Comparison of ENCODE assay signal across 11 mouse cellular contexts in genomic region chr19:28546933-28547332, GRCm38 (mm10).
A peak's percentile ranks its signal among the peaks of the same experiment; 100 is the strongest.
DNase-seq lines count a peak whose midpoint lies in the region; ATAC-seq and TF ChIP-seq lines count a peak whose summit lies in the region.
"Had no signal": no experiment of that assay in that cellular context is flagged by ENCODE, and none has a peak within 500 bp of the region (broad histone marks: within the 10 kb centered on the region; RNA-seq: fewer than 3 reads in every experiment).

No protein-coding gene starts in this region.

- no peak for TF ChIP-seq POLR2A in heart, adult 2 months (IDR thresholded peaks at IDR 0.05; ENCODE audit: insufficient read depth, low read depth, low read length)
- TF ChIP-seq POLR2A in MEL (IDR thresholded peaks at IDR 0.05; ENCODE audit: control insufficient read depth in 1 of 2, insufficient read depth in 1 of 2, low read depth in 1 of 2, low read length in 2 of 2, poor library complexity in 1 of 2): no peak

- ATAC-seq in heart, embryonic 12.5 days (ENCODE audit: insufficient number of reproducible peaks, low FRiP score): no peak
- ATAC-seq in lung, embryonic 14.5 days (ENCODE audit: insufficient read depth): no peak

- TF ChIP-seq RAD21 in MEL (IDR thresholded peaks at IDR 0.05; ENCODE audit: low read depth, low read length): peak; percentile 18; the same call in 1 of the 2 replicates

- no peak overlapping the region for H3K4me2 ChIP-seq in heart, embryonic 12.5 days
- no peak overlapping the region for H3K4me2 ChIP-seq in lung, embryonic 14.5 days

- H3K27ac ChIP-seq in heart, adult 2 months: no peak overlapping the region
- H3K27ac ChIP-seq in heart, embryonic 12.5 days (ENCODE audit: poor library complexity, severe bottlenecking): no peak overlapping the region
- no peak overlapping the region for H3K27ac ChIP-seq in lung, embryonic 14.5 days (ENCODE audit: low read depth)
- no peak overlapping the region for H3K27ac ChIP-seq in MEL (ENCODE audit: control insufficient read depth, low read depth, low read length)

- peak; percentile 48 for TF ChIP-seq CTCF in heart, adult 2 months (IDR thresholded peaks at IDR 0.05)
- TF ChIP-seq CTCF in lung, embryonic 14.5 days (IDR thresholded peaks at IDR 0.05; ENCODE audit: low read depth): peak; percentile 51
- peak in 2 of 3 experiments; percentile 29 to 30; a peak in 3 of 6 replicates for TF ChIP-seq CTCF in MEL (IDR thresholded peaks at IDR 0.05 in 2 of 3, conservative IDR thresholded peaks at IDR 0.05 in 1 of 3; ENCODE audit: control insufficient read depth in 1 of 3, insufficient read depth in 1 of 3, low read depth in 2 of 3, low read length in 3 of 3, poor library complexity in 1 of 3, severe bottlenecking in 1 of 3)

- no peaks in the 10 kb centered on the region; the same call in 1 of the 2 replicates for H3K9me3 ChIP-seq in heart, embryonic 12.5 days (replicated peaks)
- H3K9me3 ChIP-seq in lung, embryonic 14.5 days (ENCODE audit: low read depth, low read length): no peaks in the 10 kb centered on the region
- no peaks in the 10 kb centered on the region for H3K9me3 ChIP-seq in MEL (replicated peaks; ENCODE audit: insufficient read depth, low read length)

- H3K36me3 ChIP-seq in heart, adult 2 months (ENCODE audit: control insufficient read depth, insufficient read depth, low read length): no peaks in the 10 kb centered on the region
- H3K36me3 ChIP-seq in heart, embryonic 12.5 days: no peaks in the 10 kb centered on the region
- H3K36me3 ChIP-seq in lung, embryonic 14.5 days (ENCODE audit: insufficient read depth): no peaks in the 10 kb centered on the region
- H3K36me3 ChIP-seq in MEL (ENCODE audit: control insufficient read depth in 1 of 2, insufficient read depth in 2 of 2, low read length in 2 of 2): no peaks in the 10 kb centered on the region
- H3K36me3 ChIP-seq in splenic B cell, adult 2 months (ENCODE audit: control insufficient read depth, insufficient read depth, low read length, poor library complexity, severe bottlenecking): no peaks in the 10 kb centered on the region

- H3K4me3 ChIP-seq in heart, adult 2 months: no peak overlapping the region
- H3K4me3 ChIP-seq in heart, embryonic 12.5 days: no peak overlapping the region
- H3K4me3 ChIP-seq in lung, embryonic 14.5 days (ENCODE audit: low read depth, low read length): no peak overlapping the region
- H3K4me3 ChIP-seq in MEL (ENCODE audit: control insufficient read depth in 1 of 2, insufficient read depth in 1 of 2, low read depth in 2 of 2, low read length in 2 of 2): no peak overlapping the region

- no peak for TF ChIP-seq EP300 in heart, adult 2 months (IDR thresholded peaks at IDR 0.05; ENCODE audit: insufficient read depth, low read depth, low read length)
- no peak for TF ChIP-seq EP300 in MEL (IDR thresholded peaks at IDR 0.05; ENCODE audit: low read depth in 1 of 2, low read length in 2 of 2)

- no peaks in the 10 kb centered on the region for H3K79me2 ChIP-seq in heart, adult 2 months (replicated peaks; ENCODE audit: control insufficient read depth, insufficient read depth, low read length)
- no peaks in the 10 kb centered on the region for H3K79me2 ChIP-seq in MEL (ENCODE audit: control insufficient read depth, insufficient read depth, low read length, poor library complexity)

- H3K4me1 ChIP-seq in heart, adult 2 months (ENCODE audit: control insufficient read depth, insufficient read depth, low read length): no peaks in the 10 kb centered on the region
- peaks cover 5% of the 10 kb centered on the region; the same call in 1 of the 2 replicates for H3K4me1 ChIP-seq in heart, embryonic 12.5 days (replicated peaks)
- 0 out of 2 replicates have a peak, but pooled peaks cover 2% of the 10 kb centered on the region for H3K4me1 ChIP-seq in lung, embryonic 14.5 days (ENCODE audit: insufficient read depth)
- H3K4me1 ChIP-seq in MEL (ENCODE audit: control insufficient read depth in 1 of 2, insufficient read depth in 2 of 2, low read length in 2 of 2): no peaks in the 10 kb centered on the region

- WGBS in heart, adult 2 months: 95% methylated on average over 3 of the region's 3 CpGs
- 90% methylated on average over 3 of the region's 3 CpGs for WGBS in heart, embryonic 12.5 days
- WGBS in lung, embryonic 14.5 days: 95% methylated on average over 3 of the region's 3 CpGs

- DNase-seq in heart, adult 2 months: no peak
- peak; percentile 43 for DNase-seq in lung, embryonic 14.5 days
- no peak for DNase-seq in lung, postnatal 25 days (ENCODE audit: low spot score)
- DNase-seq in MEL (ENCODE audit: low read depth, low spot score): peak; percentile 13
- peak; percentile 7 for DNase-seq in splenic B cell, adult 2 months (ENCODE audit: low read depth, low spot score)
- DNase-seq in left cerebral cortex, adult 8-10 months (ENCODE audit: low spot score in 2 of 2): no peak
- no peak for DNase-seq in frontal cortex, postnatal 25 days (ENCODE audit: low spot score in 2 of 2)
- DNase-seq: cerebellum, adult 18-20 months; layer of hippocampus, adult 9-11 months; right cerebral cortex, adult 18-20 months had no signal

- no peaks in the 10 kb centered on the region for H3K27me3 ChIP-seq in heart, adult 2 months (ENCODE audit: control insufficient read depth, insufficient read depth, low read length)
- no peaks in the 10 kb centered on the region for H3K27me3 ChIP-seq in heart, embryonic 12.5 days (replicated peaks)
- no peaks in the 10 kb centered on the region for H3K27me3 ChIP-seq in lung, embryonic 14.5 days (ENCODE audit: insufficient read depth, low read length)
- H3K27me3 ChIP-seq in MEL (ENCODE audit: control insufficient read depth in 1 of 2, insufficient read depth in 2 of 2, low read length in 2 of 2): no peaks in the 10 kb centered on the region; a peak in 1 of 4 replicates
- no peaks in the 10 kb centered on the region for H3K27me3 ChIP-seq in splenic B cell, adult 2 months (ENCODE audit: control insufficient read depth, insufficient read depth, low read length, poor library complexity, severe bottlenecking)

- H3K9ac ChIP-seq in heart, adult 2 months (ENCODE audit: low read depth, low read length): no peak overlapping the region
- no peak overlapping the region for H3K9ac ChIP-seq in heart, embryonic 12.5 days
- H3K9ac ChIP-seq in lung, embryonic 14.5 days: no peak overlapping the region
- H3K9ac ChIP-seq in MEL (ENCODE audit: control insufficient read depth, low read depth, low read length, poor library complexity, severe bottlenecking): no peak overlapping the region

- intact Hi-C loops in heart, adult 2 months (cut with DNase I): no loop called here

TF ChIP-seq in MEL, 35 proteins besides CTCF, POLR2A, EP300 and RAD21:
- TF ChIP-seq MEF2A (IDR thresholded peaks at IDR 0.05; ENCODE audit: extremely low read depth, insufficient replicate concordance, low read depth, low read length, poor library complexity, severe bottlenecking): no peak
- peak; percentile 19; the same call in 1 of the 2 replicates for TF ChIP-seq SMC3 (IDR thresholded peaks at IDR 0.05; ENCODE audit: low read depth, low read length)
- no peak for TF ChIP-seq UBTF (IDR thresholded peaks at IDR 0.05; ENCODE audit: borderline replicate concordance, insufficient read depth, low read depth, low read length)
- TF ChIP-seq ZMIZ1 (IDR thresholded peaks at IDR 0.05; ENCODE audit: low read depth, low read length): no peak
- TF ChIP-seq ETS1 (IDR thresholded peaks at IDR 0.05; ENCODE audit: low read depth, low read length): no peak

Comparison
In these comparisons a context has a peak if more than half of its experiments do, and no peak if none do; other contexts are left out.
1. DNase-seq: peak in lung, embryonic 14.5 days (single experiment), MEL (single experiment) and splenic B cell, adult 2 months (single experiment); none in heart, adult 2 months (0 of 2), lung, postnatal 25 days (single experiment), left cerebral cortex, adult 8-10 months (0 of 2) and frontal cortex, postnatal 25 days (0 of 2).
2. Peak in every context shown above with its lines, with median percentiles within 50 percentile points of each other: CTCF ChIP-seq.